Mouse (Mus musculus) kidney, adult 2 months (tissue): ENCODE results near the gene Olfr1106. TPM values are rescaled to one million over a fixed set of nuclear protein-coding genes. Genes with fewer than 3 reads are reported as not detected.

Experiments
- DNase-seq: peaks from one replicate; pipeline ENCODE4 v3.0.0; 2021
- H3K27ac ChIP-seq: fragments of 200-500 bp; 2 replicates; pipeline ENCODE4 v1.5.1; 2012; ENCODE audit warnings: low read depth, low read length, control low read depth, inconsistent platforms; ENCODE audit not compliant: insufficient read depth
- H3K27me3 ChIP-seq: fragments of 200-500 bp; replicated peaks from 2 replicates; pipeline ENCODE4 v1.6.1; 2012; ENCODE audit warnings: mild to moderate bottlenecking, moderate library complexity, low read length, inconsistent platforms; ENCODE audit not compliant: control insufficient read depth, insufficient read depth
- H3K36me3 ChIP-seq: fragments of 200-500 bp; 2 replicates; pipeline ENCODE4 v1.6.1; 2012; ENCODE audit warnings: mild to moderate bottlenecking, moderate library complexity, low read length, inconsistent platforms; ENCODE audit not compliant: control insufficient read depth, insufficient read depth
- H3K4me1 ChIP-seq: fragments of 200-500 bp; 2 replicates; pipeline ENCODE4 v1.6.1; 2011; ENCODE audit warnings: low read length; ENCODE audit not compliant: control insufficient read depth, insufficient read depth
- H3K4me3 ChIP-seq: fragments of 200-500 bp; 2 replicates; pipeline ENCODE4 v1.5.1; 2011; ENCODE audit warnings: mild to moderate bottlenecking, low read depth, low read length, control low read depth; ENCODE audit not compliant: insufficient read depth
- CTCF ChIP-seq: fragments of 200-500 bp; conservative IDR thresholded peaks from 2 replicates; pipeline ENCODE4 v1.5.1; 2011; ENCODE audit warnings: low read depth, mild to moderate bottlenecking, control low read depth, low read length, moderate library complexity, mixed read lengths; ENCODE audit not compliant: insufficient read depth, insufficient read length
- POLR2A ChIP-seq: fragments of 200-500 bp; IDR thresholded peaks from one replicate; pipeline ENCODE4 v1.6.1; 2011; ENCODE audit warnings: low read depth, low read length, control low read depth
- WGBS: fragments of 180-500 bp; shearing (Covaris S2); methylation state at CpG from one replicate; pipeline ENCODE4 v1.1.7; 2018; 5-methylcytosine and 5-hydroxymethylcytosine counted together
- polyA plus RNA-seq: library from polyadenylated mRNA; depleted of rRNA; stranded (reverse); fragments of >200 nt; gene quantifications from 2 replicates; pipeline ENCODE4 v1.2.3, GENCODE M21; 2012; rRNA removed

The Olfr1106 gene
- not detected in 2 replicates for polyA plus RNA-seq

GRCm38 (mm10) chr2:87052173-87052572 lies at the start of gene Olfr1106:
Gene Olfr1106 (minus strand): TSS chr2:87052273.
- Histone ChIP-seq H3K27me3 (no peaks in the 10 kb centered on the region), H3K36me3 (no peaks in the 10 kb centered on the region), H3K4me3 (no peak within 1 kb of the TSS), H3K27ac (no peak within 1 kb of the TSS), H3K4me1 (no peaks in the 10 kb centered on the region)
- no peak for TF ChIP-seq POLR2A
- no peak for TF ChIP-seq CTCF
- WGBS, result 68% methylated on average over 1 of the region's 1 CpGs
- DNase-seq, result no peak

DNA sequence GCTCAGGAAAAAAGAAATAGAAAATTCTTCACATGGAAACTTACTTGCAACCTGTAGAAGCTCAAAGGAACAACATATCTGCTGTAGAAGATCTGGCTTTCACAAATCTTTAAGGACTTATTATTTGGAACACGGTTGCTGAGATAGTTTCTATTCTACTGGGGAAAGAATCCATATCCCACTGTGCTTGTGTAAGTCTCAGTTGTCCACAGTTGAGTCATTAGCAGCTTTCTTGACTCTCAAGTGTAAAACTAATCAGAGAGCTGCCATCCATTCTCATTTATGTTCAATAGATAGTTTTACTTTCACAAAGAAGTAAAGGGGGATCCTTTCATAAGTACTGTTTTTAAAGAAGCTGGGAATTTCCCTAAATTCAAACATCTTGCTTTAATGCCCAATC lies 43.8 kb upstream of the Olfr1106 start, which contains the start of gene Olfr1109:
Gene Olfr1109, minus strand, starts transcription at position 101 of the 400 bp plus-strand sequence.
- Histone ChIP-seq H3K4me3 (no peak within 1 kb of the TSS), H3K27ac (no peak within 1 kb of the TSS), H3K36me3 (no peaks in the 10 kb centered on the region), H3K4me1 (no peaks in the 10 kb centered on the region), H3K27me3 (no peaks in the 10 kb centered on the region)
- no peak for TF ChIP-seq CTCF
- TF ChIP-seq POLR2A, result no peak
- DNase-seq, result no peak
- WGBS, result 70% methylated on average over 1 of the region's 1 CpGs

DNA sequence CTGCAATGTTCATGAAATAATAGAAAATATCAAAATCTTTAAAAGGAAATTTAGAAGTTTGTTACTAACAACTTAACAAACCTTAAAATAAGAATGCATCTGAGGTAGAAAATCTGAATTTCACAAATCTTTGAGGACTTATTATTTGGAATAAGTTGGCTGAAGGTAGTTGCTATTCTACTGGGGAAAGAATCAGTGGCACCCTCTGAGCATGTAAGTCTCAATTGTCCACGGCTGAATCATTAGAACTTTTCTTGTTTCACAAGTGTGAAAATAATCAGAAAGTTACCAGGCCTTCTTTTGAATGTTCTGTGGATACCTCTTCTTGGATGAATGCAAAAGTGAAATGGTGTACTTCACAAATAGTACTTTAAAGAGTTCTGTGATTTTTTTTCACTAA lies 23.6 kb upstream of the Olfr1106 start, which contains the start of gene Olfr1107:
Gene Olfr1107, minus strand, starts transcription at position 101 of the 400 bp plus-strand sequence.
- Histone ChIP-seq H3K4me3 (no peak within 1 kb of the TSS), H3K27ac (no peak within 1 kb of the TSS), H3K4me1 (no peaks in the 10 kb centered on the region), H3K36me3 (no peaks in the 10 kb centered on the region), H3K27me3 (no peaks in the 10 kb centered on the region)
- no peak for DNase-seq
- 83% methylated on average over 1 of the region's 1 CpGs for WGBS
- no peak for TF ChIP-seq CTCF
- no peak for TF ChIP-seq POLR2A

DNA sequence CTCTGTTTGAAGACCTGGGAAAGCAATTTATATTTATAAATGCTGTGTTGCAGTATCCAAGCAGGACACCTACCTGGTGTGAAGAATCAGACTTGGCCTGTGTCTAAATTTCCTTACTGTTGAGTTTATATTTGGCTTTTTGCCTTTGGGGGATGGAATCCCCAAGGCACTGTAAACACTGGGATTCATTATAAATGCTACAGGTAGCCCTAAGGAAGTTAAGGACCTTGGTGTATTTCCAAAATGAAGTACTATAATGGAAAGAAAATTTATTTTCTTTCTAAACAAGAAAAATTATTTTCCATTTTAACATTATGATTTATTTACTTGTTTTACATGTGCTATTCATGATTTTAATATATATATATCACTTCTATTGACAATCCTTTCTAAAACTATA lies 15.6 kb downstream of the Olfr1106 start, which contains the start of gene Olfr1105:
Gene Olfr1105, minus strand, starts transcription at position 101 of the 400 bp plus-strand sequence.
- no peaks in the 10 kb centered on the region for H3K27me3 ChIP-seq
- H3K4me1 ChIP-seq, result no peaks in the 10 kb centered on the region
- DNase-seq, result no peak
- TF ChIP-seq POLR2A (no peak), CTCF (no peak)
- no peaks in the 10 kb centered on the region for H3K36me3 ChIP-seq
- no peak within 1 kb of the TSS for H3K27ac ChIP-seq
- H3K4me3 ChIP-seq, result no peak within 1 kb of the TSS

- WGBS, result 75% methylated on average over 1 of the region's 1 CpGs
- TF ChIP-seq POLR2A (no peak), CTCF (no peak)
Observed at GRCm38 (mm10) chr2:87026980-87027379, 25.1 kb downstream of the Olfr1106 start, which contains the start of gene Olfr1104. Gene Olfr1104 (minus strand): TSS chr2:87027080.

GRCm38 (mm10) chr2:86998098-86998497 lies 54.0 kb downstream of the Olfr1106 start, which contains the start of gene Olfr1102:
Gene Olfr1102 (plus strand): TSS chr2:86998398.
- no peak within 1 kb of the TSS for H3K4me3 ChIP-seq
- no peak for DNase-seq

More at GRCm38 (mm10) chr2:87026980-87027379, 25.1 kb downstream of the Olfr1106 start, which contains the start of gene Olfr1104:
- Histone ChIP-seq H3K27ac (no peak within 1 kb of the TSS), H3K4me1 (no peaks in the 10 kb centered on the region), H3K4me3 (no peak within 1 kb of the TSS), H3K27me3 (no peaks in the 10 kb centered on the region), H3K36me3 (no peaks in the 10 kb centered on the region)
- no peak for DNase-seq

More at GRCm38 (mm10) chr2:86998098-86998497, 54.0 kb downstream of the Olfr1106 start, which contains the start of gene Olfr1102:
- no peak within 1 kb of the TSS for H3K27ac ChIP-seq
- no peaks in the 10 kb centered on the region for H3K27me3 ChIP-seq
- TF ChIP-seq CTCF (no peak), POLR2A (no peak)
- H3K36me3 ChIP-seq, result no peaks in the 10 kb centered on the region
- no peaks in the 10 kb centered on the region for H3K4me1 ChIP-seq

Other genes with a start within 250 kb of the Olfr1106 start
- not detected in 2 replicates for gene Olfr141, start 242.3 kb downstream of the Olfr1106 start, polyA plus RNA-seq
- not detected in 2 replicates for gene Olfr1094, start 227.6 kb downstream of the Olfr1106 start, polyA plus RNA-seq
- not detected in 2 replicates for gene Olfr1095, start 200.6 kb downstream of the Olfr1106 start, polyA plus RNA-seq
- not detected in 2 replicates for gene Gm13723, start 177.5 kb downstream of the Olfr1106 start, polyA plus RNA-seq
- gene Olfr1097, start 160.1 kb downstream of the Olfr1106 start, polyA plus RNA-seq, result not detected in 2 replicates
- gene Olfr1098, start 127.7 kb downstream of the Olfr1106 start, polyA plus RNA-seq, result not detected in 2 replicates
- not detected in 2 replicates for gene Olfr1099, start 91.6 kb downstream of the Olfr1106 start, polyA plus RNA-seq
- gene Olfr1100, start 72.3 kb downstream of the Olfr1106 start, polyA plus RNA-seq, result not detected in 2 replicates
- gene Olfr1101, start 61.1 kb downstream of the Olfr1106 start, polyA plus RNA-seq, result not detected in 2 replicates
- gene Olfr1102, start 53.9 kb downstream of the Olfr1106 start, polyA plus RNA-seq, result not detected in 2 replicates
- gene Olfr1104, start 25.2 kb downstream of the Olfr1106 start, polyA plus RNA-seq, result not detected in 2 replicates
- not detected in 2 replicates for gene Olfr1105, start 15.7 kb downstream of the Olfr1106 start, polyA plus RNA-seq
- gene Olfr1107, start 23.5 kb upstream of the Olfr1106 start, polyA plus RNA-seq, result not detected in 2 replicates
- not detected in 2 replicates for gene Olfr1109, start 43.7 kb upstream of the Olfr1106 start, polyA plus RNA-seq
- not detected in 2 replicates for gene Olfr259, start 62.3 kb upstream of the Olfr1106 start, polyA plus RNA-seq
- gene Olfr1110, start 88.0 kb upstream of the Olfr1106 start, polyA plus RNA-seq, result not detected in 2 replicates
- not detected in 2 replicates for gene Olfr1111, start 100.4 kb upstream of the Olfr1106 start, polyA plus RNA-seq
- not detected in 2 replicates for gene Olfr1112, start 135.5 kb upstream of the Olfr1106 start, polyA plus RNA-seq
- gene Olfr1113, start 156.7 kb upstream of the Olfr1106 start, polyA plus RNA-seq, result not detected in 2 replicates
- not detected in 2 replicates for gene Olfr1115, start 195.7 kb upstream of the Olfr1106 start, polyA plus RNA-seq
- not detected in 2 replicates for gene Olfr1116, start 215.3 kb upstream of the Olfr1106 start, polyA plus RNA-seq